Mouse (Mus musculus) lung, postnatal 0 days (tissue): ENCODE results near the gene Ahdc1.

Source experiments
- CTCF ChIP-seq: IDR thresholded peaks from 2 replicates; pipeline ENCODE4 v1.5.1; 2016; ENCODE audit warnings: antibody characterized with exemption, mild to moderate bottlenecking
- EP300 ChIP-seq: IDR thresholded peaks from 2 replicates; pipeline ENCODE4 v1.6.1; 2016; ENCODE audit warnings: antibody characterized with exemption, mild to moderate bottlenecking, control low read depth

- TF ChIP-seq EP300 (no peak), CTCF (no peak)
Observed at GRCm38 (mm10) chr4:133014088-133014487, 3.0 kb downstream of the Ahdc1 start.
